Mouse (Mus musculus) macrophage (primary cell): ENCODE data around the gene F2rl1. TPM values are rescaled to one million over a fixed set of nuclear protein-coding genes. Genes with fewer than 3 reads are reported as not detected.

Experiments used
- H3K27ac ChIP-seq: fragments of 350-480 bp; formaldehyde crosslinking; 2 replicates; pipeline ENCODE4 v1.9.0; 2021
- H3K36me3 ChIP-seq: fragments of 350-480 bp; formaldehyde crosslinking; 2 replicates; pipeline ENCODE4 v1.9.0; 2021; ENCODE audit errors: inconsistent target
- H3K4me3 ChIP-seq: fragments of 350-480 bp; formaldehyde crosslinking; 2 replicates; pipeline ENCODE4 v1.9.0; 2021; ENCODE audit errors: inconsistent target
- H3K79me2 ChIP-seq: fragments of 350-480 bp; formaldehyde crosslinking; 2 replicates; pipeline ENCODE4 v1.9.0; 2021; ENCODE audit errors: inconsistent target
- WGBS: methylation state at CpG from one replicate; pipeline ENCODE4 v1.1.7; 2026; ENCODE audit warnings: inconsistent platforms; ENCODE audit not compliant: missing documents; 5-methylcytosine and 5-hydroxymethylcytosine counted together
- polyA plus RNA-seq: library from polyadenylated mRNA; stranded (reverse); fragments of 250-400 nt; gene quantifications from 3 replicates; pipeline ENCODE4 v1.2.4, GENCODE M21; 2018; ENCODE audit warnings: inconsistent platforms

The F2rl1 gene
- polyA plus RNA-seq, 1 experiment from 2014 or later, result not detected

DNA sequence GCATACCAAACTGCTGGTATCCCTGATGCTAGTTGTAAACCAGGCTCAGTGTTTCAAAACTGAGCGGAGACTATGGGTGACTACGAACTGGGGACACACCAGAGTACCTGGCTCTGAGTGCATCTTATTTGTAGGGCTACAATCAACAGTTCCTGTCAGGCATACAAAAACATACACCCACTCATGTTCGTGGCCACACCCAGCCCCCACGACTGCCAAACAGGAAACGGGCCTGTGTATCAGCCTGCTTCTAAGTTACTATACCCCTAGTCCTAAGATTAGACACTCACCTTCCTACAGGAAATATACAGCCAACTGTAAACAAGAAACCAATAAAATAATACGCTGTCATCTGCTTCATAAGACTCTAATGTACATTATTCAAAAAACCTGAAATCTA lies 4.0 kb downstream of the F2rl1 start:
- no peak overlapping the region for H3K27ac ChIP-seq
- H3K36me3 ChIP-seq, result no peaks in the 10 kb centered on the region
- no peaks in the 10 kb centered on the region for H3K79me2 ChIP-seq
- WGBS, result 67% methylated on average over 6 of the region's 6 CpGs
- no peak overlapping the region for H3K4me3 ChIP-seq

GRCm38 (mm10) chr13:95514756-95515155 lies 10.3 kb downstream of the F2rl1 start:
- Histone ChIP-seq H3K4me3 (no peak overlapping the region), H3K79me2 (no peaks in the 10 kb centered on the region), H3K27ac (no peak overlapping the region), H3K36me3 (no peaks in the 10 kb centered on the region)
- WGBS, result 59% methylated on average over 4 of the region's 4 CpGs

DNA sequence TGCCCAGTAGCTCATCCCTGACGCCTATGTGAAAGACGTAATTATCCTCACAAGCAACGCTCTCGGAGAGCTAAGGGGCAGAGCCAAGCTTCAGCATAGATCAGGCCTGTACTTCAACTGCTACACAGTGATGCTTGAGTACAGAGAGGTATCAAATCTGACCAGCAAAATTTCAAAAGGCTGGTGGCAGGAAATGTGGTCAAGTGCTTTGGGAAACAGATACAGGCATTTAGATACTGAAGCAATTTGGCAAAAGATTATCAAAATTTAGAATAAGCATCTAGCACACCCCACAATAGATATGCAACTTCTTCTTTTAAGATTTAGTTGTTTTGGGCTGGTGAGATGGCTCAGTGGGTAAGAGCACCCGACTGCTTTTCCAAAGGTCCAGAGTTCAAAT lies 15.0 kb downstream of the F2rl1 start:
- Histone ChIP-seq H3K4me3 (no peak overlapping the region), H3K36me3 (no peaks in the 10 kb centered on the region), H3K27ac (no peak overlapping the region), H3K79me2 (no peaks in the 10 kb centered on the region)
- WGBS, result 97% methylated on average over 4 of the region's 5 CpGs

GRCm38 (mm10) chr13:95503279-95503917 lies 21.6 kb downstream of the F2rl1 start:
- no peak overlapping the region for H3K4me3 ChIP-seq
- no peaks in the 10 kb centered on the region for H3K36me3 ChIP-seq
- H3K79me2 ChIP-seq, result no peaks in the 10 kb centered on the region
- 74% methylated on average over 8 of the region's 8 CpGs for WGBS
- H3K27ac ChIP-seq, result no peak overlapping the region

- no peaks in the 10 kb centered on the region for H3K79me2 ChIP-seq
- WGBS, result 80% methylated on average over 3 of the region's 3 CpGs
- no peak overlapping the region for H3K27ac ChIP-seq
- no peaks in the 10 kb centered on the region for H3K36me3 ChIP-seq
- no peak overlapping the region for H3K4me3 ChIP-seq
Measured at GRCm38 (mm10) chr13:95496601-95497000, 28.4 kb downstream of the F2rl1 start.

- Histone ChIP-seq H3K79me2 (no peaks in the 10 kb centered on the region), H3K36me3 (no peaks in the 10 kb centered on the region), H3K4me3 (no peak overlapping the region), H3K27ac (0 out of 2 replicates have a peak overlapping the region, but pooled peaks have one; percentile 21)
- 8% methylated on average over 8 of the region's 8 CpGs for WGBS
Measured at GRCm38 (mm10) chr13:95494812-95495211, 30.2 kb downstream of the F2rl1 start.

DNA sequence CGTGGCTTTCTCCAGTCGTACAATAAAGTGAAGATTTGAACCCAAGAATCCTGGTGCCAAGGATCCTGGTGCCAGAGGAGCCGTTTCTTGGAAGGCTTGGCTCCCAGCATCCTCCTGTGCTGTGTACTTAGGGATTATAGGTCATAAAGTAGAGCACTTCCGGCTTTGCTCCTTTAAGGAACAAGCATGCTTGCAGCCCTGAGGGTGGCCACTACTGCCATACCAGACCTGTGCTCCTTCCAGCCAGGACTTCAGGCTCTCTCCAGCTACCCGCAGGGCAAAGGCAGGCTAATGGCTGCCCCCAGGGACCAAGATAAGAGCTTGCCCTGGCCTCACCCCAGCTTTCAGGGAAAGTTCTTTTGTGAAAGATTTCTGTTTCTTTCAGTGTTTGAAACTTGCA lies 31.7 kb downstream of the F2rl1 start:
- H3K79me2 ChIP-seq, result no peaks in the 10 kb centered on the region
- H3K36me3 ChIP-seq, result no peaks in the 10 kb centered on the region
- no peak overlapping the region for H3K27ac ChIP-seq
- WGBS, result 93% methylated on average over 5 of the region's 5 CpGs
- H3K4me3 ChIP-seq, result no peak overlapping the region

DNA sequence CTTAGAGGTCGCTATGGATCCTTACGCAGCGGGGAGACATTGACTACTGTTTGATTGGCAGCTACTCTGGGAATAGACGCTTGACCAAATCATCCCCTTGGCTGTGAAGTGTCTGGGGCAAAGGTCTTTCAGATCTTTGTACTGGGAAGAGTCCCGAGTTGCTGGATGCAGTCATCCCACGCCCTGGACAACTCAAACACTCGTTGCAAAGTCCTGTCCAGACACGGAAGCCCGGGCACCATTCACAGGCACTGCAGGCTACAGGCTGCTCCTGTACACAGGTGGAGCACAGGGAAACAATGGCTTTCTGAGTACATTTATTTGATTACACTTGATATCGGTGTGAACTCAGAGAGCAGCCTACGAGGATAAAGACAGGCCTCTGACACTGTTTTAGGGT lies 33.7 kb downstream of the F2rl1 start:
- Histone ChIP-seq H3K79me2 (no peaks in the 10 kb centered on the region), H3K4me3 (no peak overlapping the region), H3K36me3 (no peaks in the 10 kb centered on the region), H3K27ac (no peak overlapping the region)
- WGBS, result 95% methylated on average over 11 of the region's 11 CpGs

- Histone ChIP-seq H3K36me3 (no peaks in the 10 kb centered on the region), H3K27ac (no peak overlapping the region), H3K79me2 (no peaks in the 10 kb centered on the region), H3K4me3 (no peak overlapping the region)
- WGBS, result 53% methylated on average over 5 of the region's 5 CpGs
Measured at GRCm38 (mm10) chr13:95484664-95485063, 40.4 kb downstream of the F2rl1 start.

DNA sequence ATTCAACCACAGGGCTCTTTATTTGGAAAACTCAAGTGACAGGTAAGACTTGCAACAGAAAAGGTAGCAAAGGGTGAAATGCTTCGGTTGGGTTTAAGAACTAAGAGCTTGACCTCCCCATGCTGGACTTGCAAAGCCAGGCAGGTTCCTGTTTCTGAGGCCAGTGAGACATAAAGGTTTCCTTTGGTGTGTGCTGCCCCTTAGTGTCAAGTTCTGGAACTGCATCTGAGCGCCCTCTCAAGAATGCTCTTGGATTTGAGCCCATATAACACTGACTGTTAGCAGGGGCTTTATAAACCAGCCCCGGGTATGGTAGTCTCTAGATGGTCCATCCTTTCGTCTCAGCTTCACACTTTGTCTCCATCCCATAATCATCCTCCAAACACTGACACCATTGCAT lies 43.6 kb downstream of the F2rl1 start:
- Histone ChIP-seq H3K36me3 (no peaks in the 10 kb centered on the region), H3K27ac (no peak overlapping the region), H3K4me3 (no peak overlapping the region), H3K79me2 (no peaks in the 10 kb centered on the region)
- 2% methylated on average over 3 of the region's 4 CpGs for WGBS

DNA sequence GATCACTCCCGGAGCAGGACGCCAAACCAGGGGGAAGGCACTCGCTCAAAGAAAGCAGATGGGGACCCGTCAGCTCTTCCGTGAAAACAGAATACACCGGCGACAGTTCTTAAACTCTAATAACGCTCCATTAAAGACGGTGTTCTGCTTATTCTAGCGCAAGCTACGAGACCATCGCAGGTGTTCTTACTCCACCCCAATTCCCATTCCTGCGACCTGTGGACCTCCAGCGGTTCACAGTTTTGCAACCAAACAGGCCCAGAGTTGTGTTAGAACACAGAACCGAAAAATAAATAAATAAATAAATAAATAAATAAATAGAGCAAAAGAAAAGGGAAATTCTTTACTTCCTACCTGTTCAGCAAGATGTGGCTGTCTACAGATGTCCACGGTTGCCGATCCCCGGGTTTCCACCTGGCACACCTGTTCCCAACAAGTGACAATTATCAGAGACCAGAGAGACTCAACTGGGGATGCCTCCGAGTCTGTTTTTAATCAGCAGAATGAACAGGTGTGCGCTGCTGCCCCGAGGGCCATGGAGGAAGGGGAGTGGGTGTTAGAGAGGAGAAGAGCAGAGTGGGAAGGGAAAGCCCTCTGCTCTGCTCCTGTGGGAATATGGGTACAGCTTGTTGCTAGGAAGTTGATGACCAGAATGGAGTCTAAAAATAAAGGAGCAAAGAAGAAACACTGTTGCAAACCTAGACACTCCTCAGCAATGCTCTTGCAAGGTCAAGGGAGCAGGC lies 46.2 kb downstream of the F2rl1 start, which contains the start of gene S100z:
S100z (minus strand) TSS at position 51 of the 743 bp plus-strand sequence.
- H3K79me2 ChIP-seq, result no peaks in the 10 kb centered on the region
- no peak within 1 kb of the TSS for H3K4me3 ChIP-seq
- no peak within 1 kb of the TSS for H3K27ac ChIP-seq
- H3K36me3 ChIP-seq, result no peaks in the 10 kb centered on the region
- 83% methylated on average over 13 of the region's 21 CpGs for WGBS

GRCm38 (mm10) chr13:95477173-95477572 lies 47.9 kb downstream of the F2rl1 start:
- WGBS, result 91% methylated on average over 6 of the region's 6 CpGs
- Histone ChIP-seq H3K4me3 (no peak overlapping the region), H3K79me2 (no peaks in the 10 kb centered on the region), H3K27ac (no peak overlapping the region), H3K36me3 (no peaks in the 10 kb centered on the region)

DNA sequence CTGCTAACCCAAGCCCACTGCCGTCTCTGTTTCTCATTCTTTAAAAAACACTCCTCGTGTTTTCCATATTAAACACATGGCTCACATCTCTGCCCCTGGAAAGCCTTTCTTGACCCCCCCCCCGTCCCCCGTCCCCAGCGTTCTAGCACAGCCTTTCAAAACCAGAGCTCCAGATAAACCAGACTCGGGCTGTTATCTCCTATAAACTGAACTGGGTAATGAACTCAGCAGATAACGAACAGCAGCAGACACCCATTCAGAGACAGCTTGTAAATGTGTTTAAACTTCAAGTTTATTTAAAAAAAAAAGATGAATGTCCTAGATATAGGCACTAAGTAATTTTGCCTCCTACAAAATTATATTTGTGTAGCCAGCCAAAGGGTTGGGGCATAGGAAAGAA lies 49.9 kb downstream of the F2rl1 start:
- Histone ChIP-seq H3K27ac (no peak overlapping the region), H3K36me3 (no peaks in the 10 kb centered on the region), H3K79me2 (no peaks in the 10 kb centered on the region), H3K4me3 (no peak overlapping the region)
- WGBS, result 88% methylated on average over 7 of the region's 7 CpGs

DNA sequence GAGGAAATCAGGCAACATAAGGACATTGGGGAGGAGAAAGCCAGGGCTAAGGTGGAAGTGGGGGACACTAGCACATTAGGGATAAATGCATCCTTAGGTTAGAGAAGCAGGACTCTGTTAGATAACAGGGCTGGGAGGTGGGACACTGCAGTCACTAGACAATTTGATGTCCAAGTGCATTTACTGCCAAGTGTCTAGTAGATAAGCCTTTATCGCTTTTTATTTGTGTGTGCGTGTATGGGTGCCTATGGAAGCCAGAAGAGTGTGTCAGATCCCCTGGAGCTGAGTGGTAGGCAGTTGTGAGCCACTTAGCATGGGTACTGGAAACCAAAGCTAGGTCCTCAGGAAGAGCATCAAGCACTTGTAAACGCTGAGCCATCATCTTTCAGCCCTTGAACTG lies 50.7 kb downstream of the F2rl1 start:
- 87% methylated on average over 3 of the region's 3 CpGs for WGBS
- Histone ChIP-seq H3K36me3 (no peaks in the 10 kb centered on the region), H3K79me2 (no peaks in the 10 kb centered on the region), H3K27ac (no peak overlapping the region), H3K4me3 (no peak overlapping the region)

DNA sequence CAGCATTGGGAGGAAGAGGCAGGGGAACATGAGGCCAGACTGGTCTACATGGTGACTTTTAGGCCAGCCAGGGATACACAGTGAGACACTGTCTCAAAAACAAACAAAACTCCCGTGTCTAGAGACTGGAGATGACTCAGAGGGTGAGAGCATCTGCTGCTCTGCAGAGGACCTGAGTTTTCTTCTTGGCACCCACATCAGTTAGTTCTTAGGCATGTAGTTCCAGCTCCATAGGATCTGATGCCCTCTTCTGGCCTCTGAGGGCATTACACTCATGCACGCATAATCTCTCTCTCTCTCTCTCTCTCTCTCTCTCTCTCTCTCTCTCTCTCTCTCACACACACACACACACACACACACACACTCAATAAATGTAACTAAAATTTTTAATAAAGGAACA lies 54.1 kb downstream of the F2rl1 start:
- Histone ChIP-seq H3K36me3 (no peaks in the 10 kb centered on the region), H3K27ac (no peak overlapping the region), H3K4me3 (no peak overlapping the region), H3K79me2 (no peaks in the 10 kb centered on the region)
- WGBS, result 95% methylated on average over 2 of the region's 2 CpGs
